Mouse (Mus musculus) thymus, postnatal 36 days (tissue): ENCODE results near the gene Mup15.
"Not testable (repeated sequence)": the region's sequence is repeated elsewhere in the genome, so short reads cannot be mapped to it uniquely, and the experiment has no call there.

Experiments used
- DNase-seq, 2 experiments: peaks; one replicate each; pipeline ENCODE4 v3.0.0; 2022; ENCODE audit warnings: mixed read lengths in 2 of 2

Gene Mup15

DNA sequence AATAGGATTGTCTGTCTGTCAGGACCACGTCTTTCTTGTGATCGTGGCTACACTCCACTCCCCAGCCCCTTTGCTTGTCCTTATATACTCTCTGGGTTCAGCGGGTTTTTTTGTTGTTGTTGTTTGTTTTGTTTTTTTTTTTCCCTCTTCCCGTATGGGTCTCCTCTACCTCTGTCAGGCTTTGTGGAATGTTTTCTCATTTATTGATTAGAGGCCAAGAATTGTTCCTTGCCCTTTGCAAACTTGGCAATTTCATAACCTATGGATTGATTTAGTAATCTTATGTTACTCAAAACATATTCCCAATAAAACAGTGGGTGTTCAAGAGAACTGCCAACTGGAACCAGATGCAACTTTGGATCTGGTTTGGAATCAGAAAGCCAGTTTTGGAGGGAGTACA is at the start of gene Mup15:
Gene Mup15 (minus strand): TSS at position 101 of the 400 bp plus-strand sequence.
- not testable (repeated sequence) for DNase-seq
